Mouse (Mus musculus): ENCODE data around the gene Lpcat1. TPM values are rescaled to one million over a fixed set of nuclear protein-coding genes. Genes with fewer than 3 reads are reported as not detected.

Gene Lpcat1
- polyA plus RNA-seq, 1 experiment = 40.9 TPM

DNA sequence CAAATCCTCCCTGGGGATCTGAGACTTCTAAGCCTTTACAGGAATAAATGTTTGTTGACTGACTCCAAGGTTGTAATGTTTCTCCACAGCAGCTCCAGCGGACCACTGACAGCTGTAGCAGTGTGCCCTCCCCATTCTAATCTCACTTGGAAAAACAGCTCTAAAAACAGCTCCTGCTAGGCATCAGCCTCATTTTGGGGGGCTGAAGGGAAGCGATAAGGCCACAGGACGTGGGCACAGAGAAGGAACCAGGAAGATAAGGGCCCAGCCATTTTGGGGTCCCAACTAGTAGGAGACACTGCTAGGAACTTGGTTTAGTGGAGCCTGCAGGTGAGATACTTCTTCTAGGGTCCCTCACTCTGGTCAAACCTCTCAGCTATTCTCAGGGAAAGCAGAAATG lies 68.3 kb downstream of the Lpcat1 start:
- H3K4me3 ChIP-seq (ENCODE audit: control insufficient read depth, insufficient read depth, low read length) = no peak overlapping the region
- 45% methylated on average over 3 of the region's 3 CpGs for WGBS
- no peak for DNase-seq

DNA sequence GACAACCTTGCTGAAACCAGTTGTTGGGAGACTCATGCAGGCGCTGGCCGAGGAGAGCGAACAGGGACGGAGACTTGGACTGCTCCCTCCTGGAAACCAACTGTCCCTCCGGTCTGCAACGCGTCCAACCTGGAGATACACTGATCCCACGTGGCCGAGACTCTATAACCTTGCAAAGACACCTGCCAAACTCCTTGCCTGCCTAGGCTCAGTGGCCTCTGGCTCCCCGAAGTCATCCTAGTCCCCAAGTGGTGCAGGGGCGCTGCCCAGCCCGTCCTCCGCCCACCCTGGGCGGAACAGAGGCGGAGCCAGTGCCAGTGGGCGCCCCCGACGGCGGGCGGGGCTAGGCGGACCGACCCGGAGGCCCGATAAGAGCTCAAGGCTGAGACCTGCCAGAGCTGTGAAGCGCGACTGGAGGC lies 69.4 kb downstream of the Lpcat1 start, which contains the start of gene Slc6a3:
TSS of gene Slc6a3 (plus strand) at position 345 of the 419 bp plus-strand sequence.
- WGBS = 4% methylated on average over 26 of the region's 26 CpGs
- Histone ChIP-seq H3K4me3 (ENCODE audit: control insufficient read depth, insufficient read depth, low read length) (no peak within 1 kb of the TSS), H3K36me3 (ENCODE audit: control insufficient read depth, insufficient read depth, low read length) (no peaks in the 10 kb centered on the region), H3K27me3 (ENCODE audit: control insufficient read depth, insufficient read depth, low read length) (peaks cover 12% of the 10 kb centered on the region; the same call in 1 of the 2 replicates), H3K4me1 (replicated peaks; ENCODE audit: control insufficient read depth, insufficient read depth, low read length) (peaks cover 5% of the 10 kb centered on the region; the same call in 1 of the 2 replicates), H3K27ac (ENCODE audit: control insufficient read depth, insufficient read depth, low read length) (no peak within 1 kb of the TSS)
- TF ChIP-seq CTCF (IDR thresholded peaks at IDR 0.05; ENCODE audit: borderline replicate concordance, control insufficient read depth, extremely low read depth, insufficient read depth, low read length, poor library complexity) = no peak
- no peak for TF ChIP-seq POLR2A (IDR thresholded peaks at IDR 0.05; ENCODE audit: control insufficient read depth, extremely low read depth, insufficient read depth, low read length, poor library complexity)
- DNase-seq = peak; percentile 29

More for the DNA sequence above, 68.3 kb downstream of the Lpcat1 start:
- TF ChIP-seq CTCF (IDR thresholded peaks at IDR 0.05; ENCODE audit: borderline replicate concordance, control insufficient read depth, extremely low read depth, insufficient read depth, low read length, poor library complexity) (no peak), POLR2A (IDR thresholded peaks at IDR 0.05; ENCODE audit: control insufficient read depth, extremely low read depth, insufficient read depth, low read length, poor library complexity) (no peak)
- Histone ChIP-seq H3K36me3 (ENCODE audit: control insufficient read depth, insufficient read depth, low read length) (no peaks in the 10 kb centered on the region), H3K27me3 (ENCODE audit: control insufficient read depth, insufficient read depth, low read length) (peaks cover 12% of the 10 kb centered on the region; the same call in 1 of the 2 replicates), H3K4me1 (replicated peaks; ENCODE audit: control insufficient read depth, insufficient read depth, low read length) (peaks cover 5% of the 10 kb centered on the region; the same call in 1 of the 2 replicates), H3K27ac (ENCODE audit: control insufficient read depth, insufficient read depth, low read length) (no peak overlapping the region)

DNA sequence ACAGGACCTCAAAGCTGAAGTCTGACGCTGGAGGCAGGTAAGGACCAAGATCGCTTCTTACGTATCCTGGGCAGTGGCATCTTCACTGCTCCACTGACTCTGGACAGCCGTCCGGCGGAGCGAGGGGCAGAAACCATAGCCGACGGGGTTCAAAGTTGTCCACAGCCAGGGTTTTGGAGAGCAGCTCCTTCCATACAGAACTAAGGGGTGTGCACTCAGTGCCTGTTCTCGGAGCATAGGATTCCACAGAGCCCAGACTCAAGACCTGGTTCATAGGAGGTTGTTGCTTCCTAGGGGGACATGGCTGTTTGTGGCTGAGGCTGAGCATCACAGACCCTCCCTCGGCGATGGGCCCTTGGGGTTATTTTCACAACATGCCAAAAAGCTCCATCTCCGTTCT lies 69.8 kb downstream of the Lpcat1 start:
- Histone ChIP-seq H3K27me3 (ENCODE audit: control insufficient read depth, insufficient read depth, low read length) (peaks cover 12% of the 10 kb centered on the region; the same call in 1 of the 2 replicates), H3K36me3 (ENCODE audit: control insufficient read depth, insufficient read depth, low read length) (no peaks in the 10 kb centered on the region), H3K27ac (ENCODE audit: control insufficient read depth, insufficient read depth, low read length) (no peak overlapping the region), H3K4me1 (replicated peaks; ENCODE audit: control insufficient read depth, insufficient read depth, low read length) (peaks cover 5% of the 10 kb centered on the region; the same call in 1 of the 2 replicates), H3K4me3 (ENCODE audit: control insufficient read depth, insufficient read depth, low read length) (no peak overlapping the region)
- DNase-seq = no peak
- TF ChIP-seq CTCF (IDR thresholded peaks at IDR 0.05; ENCODE audit: borderline replicate concordance, control insufficient read depth, extremely low read depth, insufficient read depth, low read length, poor library complexity) (no peak), POLR2A (IDR thresholded peaks at IDR 0.05; ENCODE audit: control insufficient read depth, extremely low read depth, insufficient read depth, low read length, poor library complexity) (no peak)
- 29% methylated on average over 13 of the region's 13 CpGs for WGBS

DNA sequence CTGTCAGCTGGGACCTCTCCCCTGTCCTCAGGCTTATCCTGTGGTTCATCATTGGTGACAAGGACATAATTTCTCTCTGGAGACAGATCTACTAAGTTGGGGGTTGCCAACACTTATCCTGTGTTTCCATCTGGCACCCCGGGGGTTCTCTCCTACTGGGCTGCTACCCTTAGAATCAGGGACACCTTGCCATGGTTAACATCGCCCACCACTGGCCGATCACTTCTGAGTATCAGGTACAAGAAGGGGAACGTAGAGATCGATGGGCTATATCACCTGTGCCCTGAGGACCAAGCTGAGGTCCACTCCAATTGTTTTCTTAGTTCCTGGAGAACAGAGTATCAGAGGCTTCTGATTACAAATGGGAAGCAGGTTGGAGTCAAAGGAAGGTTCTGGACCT lies 97.2 kb downstream of the Lpcat1 start:
- 87% methylated on average over 5 of the region's 5 CpGs for WGBS
- Histone ChIP-seq H3K4me3 (ENCODE audit: control insufficient read depth, insufficient read depth, low read length) (no peak overlapping the region), H3K27ac (ENCODE audit: control insufficient read depth, insufficient read depth, low read length) (no peak overlapping the region), H3K36me3 (ENCODE audit: control insufficient read depth, insufficient read depth, low read length) (no peaks in the 10 kb centered on the region), H3K27me3 (ENCODE audit: control insufficient read depth, insufficient read depth, low read length) (no peaks in the 10 kb centered on the region), H3K4me1 (replicated peaks; ENCODE audit: control insufficient read depth, insufficient read depth, low read length) (no peaks in the 10 kb centered on the region)
- DNase-seq = no peak
- TF ChIP-seq CTCF (IDR thresholded peaks at IDR 0.05; ENCODE audit: borderline replicate concordance, control insufficient read depth, extremely low read depth, insufficient read depth, low read length, poor library complexity) = no peak
- TF ChIP-seq POLR2A (IDR thresholded peaks at IDR 0.05; ENCODE audit: control insufficient read depth, extremely low read depth, insufficient read depth, low read length, poor library complexity) = no peak

Other genes starting within 250 kb of the Lpcat1 start
- gene Irx4, start 206.7 kb upstream of the Lpcat1 start, polyA plus RNA-seq (2012; rRNA removed) = 0.41 and 1.5 TPM in 2 replicates
- 133 and 154 TPM in 2 replicates for gene Mrpl36, start 138.7 kb upstream of the Lpcat1 start, polyA plus RNA-seq (2012; rRNA removed)
- gene Ndufs6, start 138.7 kb upstream of the Lpcat1 start, polyA plus RNA-seq (2012; rRNA removed) = 67.3 and 98.2 TPM in 2 replicates
- 0.22 and 0.40 TPM in 2 replicates for gene Slc6a3, start 69.5 kb downstream of the Lpcat1 start, polyA plus RNA-seq (2012; rRNA removed)
- gene Clptm1l, start 136.8 kb downstream of the Lpcat1 start, polyA plus RNA-seq (2012; rRNA removed) = 157 and 194 TPM in 2 replicates
- 16.2 and 17.2 TPM in 2 replicates for gene Tert, start 159.7 kb downstream of the Lpcat1 start, polyA plus RNA-seq (2012; rRNA removed)
- 0.15 and 0.26 TPM in 2 replicates for gene Slc6a18, start 210.8 kb downstream of the Lpcat1 start, polyA plus RNA-seq (2012; rRNA removed)
- 18.6 and 40.6 TPM in 2 replicates for gene Slc6a19, start 237.7 kb downstream of the Lpcat1 start, polyA plus RNA-seq (2012; rRNA removed)